Mouse (Mus musculus) CH12.LX (cell line): ENCODE results near the gene Kif1c. TPM values are rescaled to one million over a fixed set of nuclear protein-coding genes. Genes with fewer than 3 reads are reported as not detected.

ENCODE experiments used
- DNase-seq: peaks from one replicate; pipeline ENCODE4 v3.0.0-alpha.2; 2013; ENCODE audit errors: extremely low read depth
- H3K27ac ChIP-seq: 2 replicates; pipeline ENCODE4 v1.5.1; 2012; ENCODE audit warnings: low read depth, mild to moderate bottlenecking, control low read depth, moderate library complexity; ENCODE audit not compliant: insufficient read depth
- H3K27me3 ChIP-seq: replicated peaks from 2 replicates; pipeline ENCODE3; 2012; ENCODE audit warnings: inconsistent platforms
- H3K36me3 ChIP-seq, 2 experiments: replicated peaks in 1 of 2; 2 replicates each; pipeline versions ENCODE3 to v1.6.1; 2012; ENCODE audit warnings: inconsistent platforms in 1 of 2, low read length in 1 of 2, mild to moderate bottlenecking in 1 of 2, mixed read lengths in 1 of 2, moderate library complexity in 1 of 2; ENCODE audit not compliant: control insufficient read depth in 1 of 2, insufficient read depth in 1 of 2
- H3K4me1 ChIP-seq, 2 experiments: 2 replicates each; pipeline ENCODE4 v1.6.1; 2012; ENCODE audit warnings: inconsistent platforms in 1 of 2, moderate library complexity in 1 of 2; ENCODE audit not compliant: insufficient read depth in 2 of 2, control insufficient read depth in 1 of 2
- H3K4me2 ChIP-seq: 2 replicates; pipeline ENCODE4 v1.6.1; 2012; ENCODE audit warnings: low read depth, mild to moderate bottlenecking, control low read depth; ENCODE audit not compliant: poor library complexity, insufficient read depth, severe bottlenecking
- H3K4me3 ChIP-seq, 3 experiments: fragments of 150-350 bp in 1 of 3; sonication (generic) in 1 of 3; replicated peaks in 1 of 3; 2 replicates each; pipeline versions ENCODE3 to v1.5.1; 2011 to 2012; ENCODE audit warnings: low read depth in 2 of 3, low read length in 2 of 3, mild to moderate bottlenecking in 2 of 3, moderate library complexity in 2 of 3, control low read depth in 1 of 3, improper control_type of control experiment in 1 of 3, inconsistent platforms in 1 of 3, mixed read lengths in 1 of 3; ENCODE audit not compliant: poor library complexity in 1 of 3
- H3K79me2 ChIP-seq: replicated peaks from 2 replicates; pipeline ENCODE4 v1.6.1; 2012; ENCODE audit warnings: mild to moderate bottlenecking, moderate library complexity; ENCODE audit not compliant: control insufficient read depth, poor library complexity, insufficient read depth, severe bottlenecking; ENCODE audit errors: extremely low read depth
- H3K9ac ChIP-seq: 2 replicates; pipeline ENCODE4 v1.6.1; 2012; ENCODE audit warnings: low read depth, mild to moderate bottlenecking, control low read depth, moderate library complexity; ENCODE audit not compliant: insufficient read depth
- H3K9me3 ChIP-seq: replicated peaks from 2 replicates; pipeline ENCODE3; 2012; ENCODE audit warnings: low read length, inconsistent platforms, mixed read lengths
- BHLHE40 ChIP-seq: IDR thresholded peaks from 2 replicates; pipeline ENCODE4 v1.6.1; 2011; ENCODE audit warnings: mild to moderate bottlenecking, low read depth, low read length, improper control_type of control experiment
- CHD1 ChIP-seq: IDR thresholded peaks from 2 replicates; pipeline ENCODE4 v1.6.1; 2012; ENCODE audit warnings: low read depth, low read length, improper control_type of control experiment, inconsistent platforms
- CHD2 ChIP-seq: IDR thresholded peaks from 2 replicates; pipeline ENCODE4 v1.6.1; 2011; ENCODE audit warnings: low read length, improper control_type of control experiment
- E2F4 ChIP-seq: IDR thresholded peaks from 2 replicates; pipeline ENCODE4 v1.6.1; 2011; ENCODE audit warnings: low read depth, low read length, improper control_type of control experiment; ENCODE audit not compliant: insufficient replicate concordance
- ELF1 ChIP-seq: IDR thresholded peaks from 2 replicates; pipeline ENCODE4 v1.6.1; 2014; ENCODE audit warnings: low read depth, mild to moderate bottlenecking, inconsistent platforms, low read length, improper control_type of control experiment
- EP300 ChIP-seq: IDR thresholded peaks from 2 replicates; pipeline ENCODE4 v1.6.1; 2011; ENCODE audit warnings: low read length, improper control_type of control experiment
- ETS1 ChIP-seq: conservative IDR thresholded peaks from 2 replicates; pipeline ENCODE4 v1.6.1; 2012; ENCODE audit warnings: low read depth, mild to moderate bottlenecking, inconsistent platforms, low read length, improper control_type of control experiment, moderate library complexity
- GABPA ChIP-seq: IDR thresholded peaks from 2 replicates; pipeline ENCODE4 v1.6.1; 2012; ENCODE audit warnings: low read depth, low read length, improper control_type of control experiment, inconsistent platforms; ENCODE audit not compliant: insufficient replicate concordance
- HCFC1 ChIP-seq: IDR thresholded peaks from 2 replicates; pipeline ENCODE4 v1.6.1; 2012; ENCODE audit warnings: low read depth, mild to moderate bottlenecking, inconsistent platforms, low read length, improper control_type of control experiment
- IRF4 ChIP-seq: IDR thresholded peaks from 2 replicates; pipeline ENCODE4 v1.6.1; 2014; ENCODE audit warnings: low read depth, mild to moderate bottlenecking, inconsistent platforms, low read length, improper control_type of control experiment
- JUN ChIP-seq: IDR thresholded peaks from 2 replicates; pipeline ENCODE4 v1.6.1; 2011; ENCODE audit warnings: low read depth, mild to moderate bottlenecking, low read length, improper control_type of control experiment, moderate library complexity; ENCODE audit not compliant: insufficient read depth
- JUND ChIP-seq: conservative IDR thresholded peaks from 2 replicates; pipeline ENCODE4 v1.6.1; 2011; ENCODE audit warnings: low read depth, low read length, improper control_type of control experiment
- KAT2A ChIP-seq: IDR thresholded peaks from 2 replicates; pipeline ENCODE4 v1.6.1; 2012; ENCODE audit warnings: low read length, improper control_type of control experiment, inconsistent platforms; ENCODE audit not compliant: insufficient replicate concordance
- MAX ChIP-seq: IDR thresholded peaks from 2 replicates; pipeline ENCODE4 v1.6.1; 2011; ENCODE audit warnings: low read length, improper control_type of control experiment
- MAZ ChIP-seq: IDR thresholded peaks from 2 replicates; pipeline ENCODE4 v1.6.1; 2012; ENCODE audit warnings: low read depth, mild to moderate bottlenecking, inconsistent platforms, low read length, improper control_type of control experiment, moderate library complexity
- MEF2A ChIP-seq: IDR thresholded peaks from 2 replicates; pipeline ENCODE4 v1.6.1; 2014; ENCODE audit warnings: low read depth, mild to moderate bottlenecking, inconsistent platforms, low read length, improper control_type of control experiment, borderline replicate concordance
- MXI1 ChIP-seq: IDR thresholded peaks from 2 replicates; pipeline ENCODE4 v1.6.1; 2011; ENCODE audit warnings: mild to moderate bottlenecking, low read depth, low read length, improper control_type of control experiment
- NRF1 ChIP-seq: IDR thresholded peaks from 2 replicates; pipeline ENCODE4 v1.6.1; 2014; ENCODE audit warnings: low read depth, mild to moderate bottlenecking, inconsistent platforms, low read length, improper control_type of control experiment, moderate library complexity
- POLR2A ChIP-seq: IDR thresholded peaks from 2 replicates; pipeline ENCODE4 v1.6.1; 2011; ENCODE audit warnings: low read depth, mild to moderate bottlenecking, improper control_type of control experiment, low read length
- POLR2AphosphoS2 ChIP-seq: IDR thresholded peaks from 2 replicates; pipeline ENCODE4 v1.6.1; 2011; ENCODE audit warnings: low read depth, low read length, improper control_type of control experiment
- SIN3A ChIP-seq: IDR thresholded peaks from 2 replicates; pipeline ENCODE4 v1.6.1; 2012; ENCODE audit warnings: low read length, improper control_type of control experiment, inconsistent platforms
- SMC3 ChIP-seq: IDR thresholded peaks from 2 replicates; pipeline ENCODE4 v1.6.1; 2011; ENCODE audit warnings: low read depth, low read length, improper control_type of control experiment
- TBP ChIP-seq: conservative IDR thresholded peaks from 2 replicates; pipeline ENCODE4 v1.6.1; 2011; ENCODE audit warnings: low read depth, low read length, improper control_type of control experiment
- TCF12 ChIP-seq: IDR thresholded peaks from 2 replicates; pipeline ENCODE4 v1.6.1; 2014; ENCODE audit warnings: low read depth, mild to moderate bottlenecking, inconsistent platforms, low read length, improper control_type of control experiment
- USF1 ChIP-seq: IDR thresholded peaks from 2 replicates; pipeline ENCODE4 v1.6.1; 2014; ENCODE audit warnings: low read depth, mild to moderate bottlenecking, inconsistent platforms, low read length, improper control_type of control experiment
- USF2 ChIP-seq: conservative IDR thresholded peaks from 2 replicates; pipeline ENCODE4 v1.6.1; 2011; ENCODE audit warnings: low read depth, low read length, improper control_type of control experiment
- ZC3H11A ChIP-seq: IDR thresholded peaks from 2 replicates; pipeline ENCODE4 v1.6.1; 2012; ENCODE audit warnings: low read depth, mild to moderate bottlenecking, inconsistent platforms, low read length, improper control_type of control experiment
- ZKSCAN1 ChIP-seq: IDR thresholded peaks from 2 replicates; pipeline ENCODE4 v1.6.1; 2012; ENCODE audit warnings: low read depth, inconsistent platforms, low read length, improper control_type of control experiment, borderline replicate concordance
- ZNF384 ChIP-seq: IDR thresholded peaks from 2 replicates; pipeline ENCODE4 v1.6.1; 2012; ENCODE audit warnings: low read depth, low read length, improper control_type of control experiment, inconsistent platforms
- dilution Hi-C: fragments of 300-500 bp; cut with MboI; formaldehyde crosslinking; loops from 2 replicates; pipeline ENCODE4 v1.14.3; 2020; ENCODE audit warnings: low sequenced_read_pairs; ENCODE audit not compliant: extremely low pct_unique_long_range_greater_than_20kb, extremely low pct_ligation_motif_present
- in situ Hi-C: fragments of 300-500 bp; cut with MboI; formaldehyde crosslinking; loops from 3 replicates; pipeline ENCODE4 v1.14.3; 2019; ENCODE audit warnings: low sequenced_read_pairs, low pct_ligation_motif_present, low pct_unique_long_range_greater_than_20kb, mixed read lengths
- polyA plus RNA-seq: library from polyadenylated mRNA; unstranded; fragments of >175 nt; gene quantifications from 2 replicates; pipeline ENCODE4 v1.2.1, GENCODE M21; 2012; ENCODE audit warnings: low read depth; ENCODE audit not compliant: insufficient read length
- total RNA-seq, 2 experiments: library from RNA; depleted of rRNA; stranded (reverse); fragments of 300-350 nt in 1 of 2; fragments of >200 nt in 1 of 2; gene quantifications; 2 replicates each; pipeline ENCODE4 v1.2.3; 2012 to 2014

Gene Kif1c
- total and polyA plus RNA-seq, 3 experiments, result 11.0 to 38.0 (median 31.7) TPM

- TF ChIP-seq NRF1 (no peak), CHD2 (0 out of 2 replicates have a peak, but pooled peaks have one; percentile 61), KAT2A (0 out of 2 replicates have a peak, but pooled peaks have one; percentile 11), HCFC1 (peak; percentile 65), ZKSCAN1 (no peak), GABPA (no peak), USF1 (no peak), MAX (peak; percentile 68), ZNF384 (0 out of 2 replicates have a peak, but pooled peaks have one; percentile 11), IRF4 (peak; percentile 43), MAZ (peak; percentile 78)
Observed at GRCm38 (mm10) chr11:70763936-70764808, 63.8 kb downstream of the Kif1c start, which contains the start of gene Zfp3 (continued).

GRCm38 (mm10) chr11:70765776-70766445 is 65.6 kb downstream of the Kif1c start:
- peak overlapping the region; percentile 85 for H3K9ac ChIP-seq
- peak overlapping the region; percentile 16 to 50 (median 39) for H3K4me3 ChIP-seq
- dilution Hi-C loops, result no loop called here
- no peaks in the 10 kb centered on the region for H3K27me3 ChIP-seq
- DNase-seq, result peak; percentile 74
- H3K9me3 ChIP-seq, result no peaks in the 10 kb centered on the region
- in situ Hi-C loops, result loop anchor here (25.0 kb wide), 1 partner anchor 529 kb away; the partner anchor contains the start of genes 0610010K14Rik, Bcl6b, Gm21988 and Rnasek
- peaks cover 2 to 13% of the 10 kb centered on the region in 2 experiments for H3K36me3 ChIP-seq
- H3K4me1 ChIP-seq, result peaks cover 8 to 47% of the 10 kb centered on the region in 2 experiments
- H3K4me2 ChIP-seq, result peak overlapping the region; percentile 82
- H3K79me2 ChIP-seq, result peaks cover 9% of the 10 kb centered on the region
- H3K27ac ChIP-seq, result peak overlapping the region; percentile 76
- TF ChIP-seq JUN (peak; percentile 30; the same call in 1 of the 2 replicates), HCFC1 (peak; percentile 73), IRF4 (peak; percentile 73), BHLHE40 (peak; percentile 37; the same call in 1 of the 2 replicates), JUND (no peak; the same call in 1 of the 2 replicates), MEF2A (peak; percentile 54; the same call in 1 of the 2 replicates), MXI1 (peak; percentile 36; the same call in 1 of the 2 replicates), SMC3 (no peak), TCF12 (0 out of 2 replicates have a peak, but pooled peaks have one; percentile 46), TBP (peak; percentile 63; the same call in 1 of the 2 replicates), ZC3H11A (no peak), USF2 (no peak), POLR2A (peak; percentile 59), CHD1 (peak; percentile 88; the same call in 1 of the 2 replicates), POLR2AphosphoS2 (no peak), ETS1 (peak; percentile 21; the same call in 1 of the 2 replicates), SIN3A (peak; percentile 73), ELF1 (peak; percentile 79; the same call in 1 of the 2 replicates), E2F4 (no peak), MAX (peak; percentile 56), EP300 (peak; percentile 76)
